In genomic region chr17:3498086-3498485, GRCm38 (mm10) we compare ENCODE assay signal across 9 mouse cellular contexts. TPM values are rescaled to one million over a fixed set of nuclear protein-coding genes. Genes with fewer than 3 reads are reported as not detected.
DNase-seq lines count a peak whose midpoint lies in the region; ATAC-seq lines count a peak whose summit lies in the region.
"Had no signal": no experiment of that assay in that cellular context is flagged by ENCODE, and none has a peak within 500 bp of the region (broad histone marks: within the 10 kb centered on the region; RNA-seq: fewer than 3 reads in every experiment).

No protein-coding gene starts in this region.

- ATAC-seq in forebrain, embryonic 13.5 days = no peak
- ATAC-seq in liver, embryonic 12.5 days = no peak

- H3K27ac ChIP-seq in forebrain, embryonic 10.5 days = no peak overlapping the region
- H3K27ac ChIP-seq in forebrain, embryonic 13.5 days = no peak overlapping the region
- H3K27ac ChIP-seq in liver, embryonic 12.5 days = no peak overlapping the region
- H3K27ac ChIP-seq: neural tube, embryonic 12.5 days had no signal

- WGBS in forebrain, embryonic 10.5 days = 27% methylated on average over 3 of the region's 3 CpGs
- 19% methylated on average over 3 of the region's 3 CpGs for WGBS in forebrain, embryonic 13.5 days
- 18% methylated on average over 3 of the region's 3 CpGs for WGBS in liver, embryonic 12.5 days (ENCODE audit: insufficient replicate concordance)

- H3K4me2 ChIP-seq in forebrain, embryonic 13.5 days = no peak overlapping the region
- no peak overlapping the region for H3K4me2 ChIP-seq in liver, embryonic 12.5 days
- H3K4me2 ChIP-seq: neural tube, embryonic 12.5 days had no signal

- no peaks in the 10 kb centered on the region for H3K36me3 ChIP-seq in forebrain, embryonic 10.5 days (replicated peaks)
- H3K36me3 ChIP-seq in forebrain, embryonic 13.5 days (ENCODE audit: poor library complexity, severe bottlenecking) = 0 out of 2 replicates have a peak, but pooled peaks cover 5% of the 10 kb centered on the region
- no peaks in the 10 kb centered on the region for H3K36me3 ChIP-seq in liver, embryonic 12.5 days
- H3K36me3 ChIP-seq: neural tube, embryonic 12.5 days had no signal

- no peak overlapping the region for H3K4me3 ChIP-seq in forebrain, embryonic 10.5 days
- H3K4me3 ChIP-seq in forebrain, embryonic 13.5 days = no peak overlapping the region
- H3K4me3 ChIP-seq in liver, embryonic 12.5 days = no peak overlapping the region
- H3K4me3 ChIP-seq: neural tube, embryonic 12.5 days had no signal

- peak; percentile 45 for DNase-seq in forebrain, embryonic 10.5 days (ENCODE audit: extremely low spot score, low spot score)
- DNase-seq in liver (peak; percentile 58), MN1 (ENCODE audit: low spot score) (peak; percentile 48)
- DNase-seq in hindlimb bud, embryonic 11.5 days (ENCODE audit: extremely low spot score, low read depth, low spot score) = peak; percentile 46
- peak; percentile 70 for DNase-seq in retina, postnatal 1 day
- no peak for DNase-seq in urinary bladder, postnatal 36 days (ENCODE audit: low spot score in 2 of 2)

- H3K4me1 ChIP-seq in forebrain, embryonic 10.5 days = no peaks in the 10 kb centered on the region
- no peaks in the 10 kb centered on the region for H3K4me1 ChIP-seq in forebrain, embryonic 13.5 days
- peaks cover 4% of the 10 kb centered on the region; the same call in 1 of the 2 replicates for H3K4me1 ChIP-seq in liver, embryonic 12.5 days
- H3K4me1 ChIP-seq: neural tube, embryonic 12.5 days had no signal

- no peaks in the 10 kb centered on the region for H3K9me3 ChIP-seq in forebrain, embryonic 10.5 days
- no peaks in the 10 kb centered on the region for H3K9me3 ChIP-seq in forebrain, embryonic 13.5 days (replicated peaks)
- H3K9me3 ChIP-seq in liver, embryonic 12.5 days (replicated peaks) = no peaks in the 10 kb centered on the region
- H3K9me3 ChIP-seq: neural tube, embryonic 12.5 days had no signal

- no peak overlapping the region for H3K9ac ChIP-seq in forebrain, embryonic 13.5 days
- no peak overlapping the region for H3K9ac ChIP-seq in liver, embryonic 12.5 days
- H3K9ac ChIP-seq: neural tube, embryonic 12.5 days had no signal

- no peaks in the 10 kb centered on the region for H3K27me3 ChIP-seq in forebrain, embryonic 10.5 days (ENCODE audit: poor library complexity, severe bottlenecking)
- no peaks in the 10 kb centered on the region for H3K27me3 ChIP-seq in forebrain, embryonic 13.5 days
- H3K27me3 ChIP-seq in liver, embryonic 12.5 days (replicated peaks) = no peaks in the 10 kb centered on the region
- H3K27me3 ChIP-seq: neural tube, embryonic 12.5 days had no signal

RNA-seq across cellular contexts. Expression of gene Cldn20, which starts 34.3 kb away (rescaled TPM):
- polyA plus RNA-seq in forebrain, embryonic 10.5 days (2016; fragmentation: Nextera tagmentation; extraction: Ambion mirVana) = not detected in 2 replicates
- polyA plus RNA-seq in forebrain, embryonic 13.5 days (2015; fragmentation: Nextera tagmentation; extraction: Ambion mirVana) = 0.67 and 0.72 TPM in 2 replicates
- polyA plus RNA-seq in liver, embryonic 12.5 days (2016; fragmentation: Nextera tagmentation; extraction: Ambion mirVana) = not detected in 2 replicates
- polyA plus RNA-seq: neural tube, embryonic 12.5 days had no signal

RNA-seq across cellular contexts. Expression of gene Tfb1m, which starts 59.5 kb away (rescaled TPM):
- 23.5 and 27.2 TPM in 2 replicates for polyA plus RNA-seq in forebrain, embryonic 10.5 days (2016; fragmentation: Nextera tagmentation; extraction: Ambion mirVana)
- polyA plus RNA-seq in forebrain, embryonic 13.5 days (2015; fragmentation: Nextera tagmentation; extraction: Ambion mirVana) = 16.0 and 17.8 TPM in 2 replicates
- 14.3 and 15.4 TPM in 2 replicates for polyA plus RNA-seq in liver, embryonic 12.5 days (2016; fragmentation: Nextera tagmentation; extraction: Ambion mirVana)

Comparison
In these comparisons a context has a peak if more than half of its experiments do, and no peak if none do; other contexts are left out.
1. DNase-seq: peak in forebrain, embryonic 10.5 days (single experiment), liver (single experiment), MN1 (single experiment), hindlimb bud, embryonic 11.5 days (single experiment) and retina, postnatal 1 day (single experiment); none in urinary bladder, postnatal 36 days (0 of 2).